Mouse (Mus musculus) left cerebral cortex, adult 8-10 months (tissue): ENCODE measurements at regions not wholly inside any gene's neighbourhood (a gene's known extent, or its start where the extent isn't known, plus 50 kb on each side); places are given as distances from the start of the nearest gene placed in this dataset.
"Not testable (repeated sequence)": the region's sequence is repeated elsewhere in the genome, so short reads cannot be mapped to it uniquely, and the experiment has no call there.

Source experiments
- DNase-seq, 2 experiments: peaks; one replicate each; pipeline ENCODE4 v3.0.0; 2022; ENCODE audit warnings: low spot score in 2 of 2

GRCm38 (mm10) chr17:14144082-14144481 lies 60.0 kb downstream of the Dact2 start:
- DNase-seq = no peak

GRCm38 (mm10) chr17:14141669-14142068 lies 62.4 kb downstream of the Dact2 start:
- DNase-seq = no peak

GRCm38 (mm10) chr17:14140266-14140665 lies 63.8 kb downstream of the Dact2 start:
- no peak for DNase-seq

GRCm38 (mm10) chr17:14138941-14139340 lies 65.2 kb downstream of the Dact2 start:
- no peak for DNase-seq

- DNase-seq = peak; percentile 79 to 84
Observed at GRCm38 (mm10) chr17:14136702-14137315, 67.3 kb downstream of the Dact2 start.

GRCm38 (mm10) chr17:14134604-14135003 lies 69.5 kb downstream of the Dact2 start:
- no peak for DNase-seq

- no peak for DNase-seq
Observed at GRCm38 (mm10) chr17:14133986-14134385, 70.1 kb downstream of the Dact2 start.

GRCm38 (mm10) chr17:14127031-14127430 lies 67.7 kb upstream of the Gm7358 start:
- not testable (repeated sequence) for DNase-seq

- DNase-seq = no peak
Observed at GRCm38 (mm10) chr17:14118863-14119262, 59.5 kb upstream of the Gm7358 start.

GRCm38 (mm10) chr17:14116223-14116622 lies 56.9 kb upstream of the Gm7358 start:
- no peak for DNase-seq

- DNase-seq = no peak
Observed at GRCm38 (mm10) chr17:14114856-14115255, 55.5 kb upstream of the Gm7358 start.

GRCm38 (mm10) chr17:14111692-14112091 lies 52.4 kb upstream of the Gm7358 start:
- DNase-seq = not testable (repeated sequence)
